Mouse (Mus musculus) heart, embryonic 14.5 days (tissue): ENCODE results near the gene Crybb3. TPM values are rescaled to one million over a fixed set of nuclear protein-coding genes. Genes with fewer than 3 reads are reported as not detected.

Experiments
- ATAC-seq: fragments of 200-750 bp; cut with Nextera tagmentation; 2 replicates; pipeline ENCODE4 v1.8.0; 2017; ENCODE audit warnings: low read depth, moderate TSS enrichment; ENCODE audit not compliant: insufficient number of reproducible peaks, insufficient read depth, low FRiP score
- H3K27ac ChIP-seq, 2 experiments: fragments of 200-500 bp in 1 of 2; fragments of 300-500 bp in 1 of 2; sonication (generic) in 1 of 2; replicated peaks in 1 of 2; 2 replicates each; pipeline ENCODE4 v1.5.1; 2012 to 2014; ENCODE audit warnings: low read depth in 2 of 2, low read length in 2 of 2, control low read depth in 1 of 2, mild to moderate bottlenecking in 1 of 2, mixed read lengths in 1 of 2; ENCODE audit not compliant: control insufficient read depth in 1 of 2, insufficient read depth in 1 of 2
- H3K27me3 ChIP-seq: fragments of 300-500 bp; sonication (generic); 2 replicates; pipeline ENCODE4 v1.6.1; 2014; ENCODE audit warnings: mild to moderate bottlenecking, low read length, control low read depth; ENCODE audit not compliant: control insufficient read depth, insufficient read depth
- H3K36me3 ChIP-seq: fragments of 300-500 bp; sonication (generic); 2 replicates; pipeline ENCODE4 v1.6.1; 2014; ENCODE audit warnings: mild to moderate bottlenecking, control low read depth, low read length, mixed read lengths; ENCODE audit not compliant: control insufficient read depth, insufficient read depth
- H3K4me1 ChIP-seq, 2 experiments: fragments of 200-500 bp in 1 of 2; fragments of 300-500 bp in 1 of 2; sonication (generic) in 1 of 2; 2 replicates each; pipeline ENCODE4 v1.6.1; 2012 to 2014; ENCODE audit warnings: low read length in 2 of 2, control low read depth in 1 of 2, mixed read lengths in 1 of 2; ENCODE audit not compliant: control insufficient read depth in 2 of 2, insufficient read depth in 2 of 2
- H3K4me2 ChIP-seq: fragments of 300-500 bp; sonication (generic); 2 replicates; pipeline ENCODE4 v1.6.1; 2014; ENCODE audit warnings: mild to moderate bottlenecking, low read length
- H3K4me3 ChIP-seq, 2 experiments: fragments of 200-500 bp in 1 of 2; fragments of 300-500 bp in 1 of 2; sonication (generic) in 1 of 2; 2 replicates each; pipeline ENCODE4 v1.5.1; 2012 to 2014; ENCODE audit warnings: low read length in 2 of 2, mild to moderate bottlenecking in 2 of 2, control low read depth in 1 of 2, low read depth in 1 of 2, moderate library complexity in 1 of 2; ENCODE audit not compliant: control insufficient read depth in 1 of 2, insufficient read depth in 1 of 2
- H3K9ac ChIP-seq: fragments of 300-500 bp; sonication (generic); 2 replicates; pipeline ENCODE4 v1.6.1; 2014; ENCODE audit warnings: mild to moderate bottlenecking, low read length
- H3K9me3 ChIP-seq: fragments of 300-500 bp; sonication (generic); 2 replicates; pipeline ENCODE4 v1.6.1; 2016; ENCODE audit warnings: low read length, control low read depth; ENCODE audit not compliant: control insufficient read depth
- WGBS: fragments of 180-500 bp; shearing (Covaris S2); extraction: QIAGEN DNeasy Blood & Tissue Kit; methylation state at CpG from one replicate; pipeline ENCODE4 v1.1.7; 2014; 5-methylcytosine and 5-hydroxymethylcytosine counted together
- polyA plus RNA-seq: library from polyadenylated mRNA; unstranded; fragments of >200 nt; fragmentation: Nextera tagmentation; extraction: Ambion mirVana; gene quantifications from 2 replicates; pipeline ENCODE4 v1.2.1, GENCODE M21; 2014

The Crybb3 gene
- polyA plus RNA-seq, 1 experiment from 2014 or later, result 0.91 TPM

- H3K4me3 ChIP-seq, result no peak overlapping the region
- H3K4me1 ChIP-seq, result peaks cover 5 to 21% of the 10 kb centered on the region in 2 experiments
- H3K4me2 ChIP-seq, result no peak overlapping the region
- H3K36me3 ChIP-seq, result no peaks in the 10 kb centered on the region
- WGBS, result 55% methylated on average over 10 of the region's 10 CpGs
- H3K9ac ChIP-seq, result no peak overlapping the region
- H3K9me3 ChIP-seq, result peaks cover 3% of the 10 kb centered on the region; the same call in 1 of the 2 replicates
- H3K27ac ChIP-seq, result 0 out of 4 replicates have a peak overlapping the region, but pooled peaks of 1 of the 2 experiments have one; percentile 19
- ATAC-seq, result no peak
- no peaks in the 10 kb centered on the region for H3K27me3 ChIP-seq
Observed at GRCm38 (mm10) chr5:113035094-113036047, 46.0 kb downstream of the Crybb3 start.

DNA sequence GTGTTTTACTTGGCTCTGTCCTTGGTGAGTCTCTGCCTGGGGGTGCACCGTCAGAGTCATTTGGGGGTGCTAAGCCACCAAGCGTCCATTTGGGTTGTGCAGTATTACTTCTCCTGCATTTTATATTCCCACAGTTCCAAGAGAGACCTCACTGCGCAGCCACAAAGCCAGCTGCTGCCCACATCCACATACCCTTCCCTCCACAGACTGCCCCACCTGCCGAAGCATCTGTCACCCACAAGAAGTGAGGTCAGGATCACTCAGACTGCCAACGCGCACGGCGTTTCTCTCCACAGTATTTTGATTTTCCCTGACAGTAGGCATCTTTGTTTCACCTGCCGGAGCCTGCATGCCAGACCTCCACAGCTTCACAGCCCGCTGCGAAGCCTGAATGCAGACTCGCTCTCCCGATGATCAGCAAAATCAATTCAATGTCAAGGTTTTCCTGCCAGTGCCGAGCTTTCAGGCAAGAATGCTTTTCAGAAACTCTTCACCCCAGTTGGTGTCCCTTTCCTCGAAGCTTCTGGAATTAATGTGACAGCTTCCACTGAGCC lies 50.1 kb downstream of the Crybb3 start:
- WGBS, result 75% methylated on average over 15 of the region's 15 CpGs
- no peak overlapping the region for H3K4me3 ChIP-seq
- no peak for ATAC-seq
- H3K27ac ChIP-seq, result no peak overlapping the region
- no peak overlapping the region for H3K4me2 ChIP-seq
- no peak overlapping the region for H3K9ac ChIP-seq
- no peaks in the 10 kb centered on the region for H3K27me3 ChIP-seq
- H3K36me3 ChIP-seq, result no peaks in the 10 kb centered on the region
- peaks cover 5 to 20% of the 10 kb centered on the region in 2 experiments for H3K4me1 ChIP-seq
- H3K9me3 ChIP-seq, result no peaks in the 10 kb centered on the region

DNA sequence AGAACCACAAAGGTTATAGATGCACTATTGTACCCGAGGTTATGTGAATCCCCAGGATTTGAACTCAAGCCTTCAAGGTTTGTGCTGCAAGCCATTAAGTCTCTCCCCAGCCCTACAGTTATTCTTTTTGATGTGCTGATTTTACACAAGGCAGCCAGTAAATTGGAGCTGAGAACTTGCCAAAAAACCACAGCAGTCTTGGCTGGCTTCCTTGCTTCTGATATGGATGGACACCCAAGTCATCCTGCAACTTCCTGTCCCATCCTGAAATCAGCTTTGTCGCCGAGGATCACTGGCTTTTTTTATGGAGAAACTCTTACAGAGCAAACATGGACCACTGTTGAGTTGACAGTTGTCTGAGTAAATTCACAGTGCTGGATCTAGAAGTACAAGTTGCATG lies 51.3 kb downstream of the Crybb3 start:
- H3K27ac ChIP-seq, result no peak overlapping the region
- WGBS, result 57% methylated on average over 3 of the region's 3 CpGs
- no peak for ATAC-seq
- H3K9ac ChIP-seq, result no peak overlapping the region
- H3K27me3 ChIP-seq, result no peaks in the 10 kb centered on the region
- H3K4me2 ChIP-seq, result no peak overlapping the region
- no peak overlapping the region for H3K4me3 ChIP-seq
- H3K9me3 ChIP-seq, result no peaks in the 10 kb centered on the region
- H3K36me3 ChIP-seq, result no peaks in the 10 kb centered on the region
- peaks cover 0 to 8% of the 10 kb centered on the region in 2 experiments; a peak in 2 of 4 replicates for H3K4me1 ChIP-seq

DNA sequence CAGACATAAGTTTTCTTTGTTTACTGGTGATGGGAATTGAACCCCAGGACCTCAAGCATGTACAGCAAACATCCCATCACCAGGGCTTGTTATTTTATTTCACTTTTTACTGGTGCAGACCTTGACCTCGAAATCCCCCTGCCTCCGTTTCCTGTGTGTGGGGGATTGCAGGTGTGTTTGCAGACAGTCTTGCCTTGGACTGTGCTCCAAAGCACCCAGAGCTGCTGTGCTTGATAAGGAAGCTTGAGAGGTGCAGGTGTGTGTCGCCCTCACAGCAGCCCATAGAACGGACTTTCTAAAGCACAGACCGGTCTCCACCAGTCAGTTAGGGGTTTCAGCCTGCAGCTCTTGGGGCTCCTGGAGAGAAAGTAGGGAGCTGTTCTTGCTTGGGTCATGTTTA lies 54.7 kb downstream of the Crybb3 start:
- Histone ChIP-seq H3K27me3 (no peaks in the 10 kb centered on the region), H3K4me2 (no peak overlapping the region), H3K36me3 (no peaks in the 10 kb centered on the region), H3K9ac (no peak overlapping the region), H3K4me3 (no peak overlapping the region), H3K9me3 (no peaks in the 10 kb centered on the region), H3K27ac (no peak overlapping the region), H3K4me1 (peaks cover 9 to 13% of the 10 kb centered on the region in 2 experiments)
- no peak for ATAC-seq
- WGBS, result 90% methylated on average over 5 of the region's 5 CpGs

Other genes starting within 250 kb of the Crybb3 start
- 31.9 and 33.6 TPM in 2 replicates for gene Myo18b, start 185.2 kb downstream of the Crybb3 start, polyA plus RNA-seq
- gene Grk3, start 65.8 kb downstream of the Crybb3 start, polyA plus RNA-seq, result 13.3 and 17.7 TPM in 2 replicates
- not detected in 2 replicates for gene Crybb2, start 11.5 kb downstream of the Crybb3 start, polyA plus RNA-seq
- 10.3 TPM in 2 replicates for gene 2900026A02Rik, start 139.7 kb upstream of the Crybb3 start, polyA plus RNA-seq
- not detected in 2 replicates for gene Tmem211, start 145.3 kb upstream of the Crybb3 start, polyA plus RNA-seq
- 0.57 and 1.0 TPM in 2 replicates for gene Sgsm1, start 229.2 kb upstream of the Crybb3 start, polyA plus RNA-seq